Mouse (Mus musculus): ENCODE results near the gene Retreg1. TPM values are rescaled to one million over a fixed set of nuclear protein-coding genes. Genes with fewer than 3 reads are reported as not detected.
"Not testable (repeated sequence)": the region's sequence is repeated elsewhere in the genome, so short reads cannot be mapped to it uniquely, and the experiment has no call there.

Retreg1 gene
- total and polyA plus RNA-seq, 2 experiments from 2014 or later: 28.0 to 29.0 TPM

GRCm38 (mm10) chr15:25992992-25993727 lies 150.2 kb downstream of the Retreg1 start:
- Histone ChIP-seq H3K36me3 (ENCODE audit: insufficient read depth, low read length) (peaks cover 34% of the 10 kb centered on the region), H3K9ac (replicated peaks; ENCODE audit: low read length, poor library complexity, severe bottlenecking) (no peak overlapping the region)
- ATAC-seq (ENCODE audit: low FRiP score): 0 out of 2 replicates have a peak, but pooled peaks have one; percentile 51

GRCm38 (mm10) chr15:25995521-25995920 lies 152.5 kb downstream of the Retreg1 start:
- WGBS: 29% methylated on average over 2 of the region's 2 CpGs
- Histone ChIP-seq H3K4me2 (ENCODE audit: low read depth, low read length, poor library complexity, severe bottlenecking) (no peak overlapping the region), H3K27ac (ENCODE audit: low read depth, low read length) (0 out of 2 replicates have a peak overlapping the region, but pooled peaks have one; percentile 26), H3K9me3 (ENCODE audit: low read length) (no peaks in the 10 kb centered on the region), H3K27me3 (ENCODE audit: insufficient read depth, low read length) (no peaks in the 10 kb centered on the region), H3K4me1 (ENCODE audit: insufficient read depth, low read length) (no peaks in the 10 kb centered on the region), H3K4me3 (ENCODE audit: low read depth, low read length) (no peak overlapping the region), H3K9ac (replicated peaks; ENCODE audit: low read length, poor library complexity, severe bottlenecking) (no peak overlapping the region), H3K36me3 (ENCODE audit: insufficient read depth, low read length) (peaks cover 28% of the 10 kb centered on the region)
- peak; percentile 94 for TF ChIP-seq CTCF (IDR thresholded peaks at IDR 0.05)
- DNase-seq (ENCODE audit: low spot score) (peak; percentile 89), ATAC-seq (ENCODE audit: low FRiP score) (peak; percentile 69; the same call in 1 of the 2 replicates)

More at GRCm38 (mm10) chr15:25992992-25993727, 150.2 kb downstream of the Retreg1 start:
- H3K4me3 ChIP-seq (ENCODE audit: low read depth, low read length): no peak overlapping the region
- no peaks in the 10 kb centered on the region for H3K4me1 ChIP-seq (ENCODE audit: insufficient read depth, low read length)
- H3K4me2 ChIP-seq (ENCODE audit: low read depth, low read length, poor library complexity, severe bottlenecking): no peak overlapping the region
- DNase-seq (ENCODE audit: low spot score): peak; percentile 84
- WGBS: 60% methylated on average over 8 of the region's 8 CpGs
- no peaks in the 10 kb centered on the region for H3K9me3 ChIP-seq (ENCODE audit: low read length)
- H3K27ac ChIP-seq (ENCODE audit: low read depth, low read length): no peak overlapping the region
- no peaks in the 10 kb centered on the region for H3K27me3 ChIP-seq (ENCODE audit: insufficient read depth, low read length)
- TF ChIP-seq CTCF (IDR thresholded peaks at IDR 0.05): peak; percentile 81

- H3K36me3 ChIP-seq (ENCODE audit: insufficient read depth, low read length): peaks cover 20% of the 10 kb centered on the region
- H3K9me3 ChIP-seq (ENCODE audit: low read length); H3K4me2 ChIP-seq (ENCODE audit: low read depth, low read length, poor library complexity, severe bottlenecking); H3K4me3 ChIP-seq (ENCODE audit: low read depth, low read length); H3K4me1 ChIP-seq (ENCODE audit: insufficient read depth, low read length); H3K9ac ChIP-seq (replicated peaks; ENCODE audit: low read length, poor library complexity, severe bottlenecking); DNase-seq (ENCODE audit: low spot score); H3K27me3 ChIP-seq (ENCODE audit: insufficient read depth, low read length); ATAC-seq (ENCODE audit: low FRiP score); H3K27ac ChIP-seq (ENCODE audit: low read depth, low read length): not testable (repeated sequence)
- WGBS: 21% methylated on average over 5 of the region's 5 CpGs
Measured at GRCm38 (mm10) chr15:25999545-25999944, 156.6 kb downstream of the Retreg1 start.

- Histone ChIP-seq H3K36me3 (ENCODE audit: insufficient read depth, low read length) (no peaks in the 10 kb centered on the region), H3K4me1 (ENCODE audit: insufficient read depth, low read length) (no peaks in the 10 kb centered on the region), H3K4me2 (ENCODE audit: low read depth, low read length, poor library complexity, severe bottlenecking) (no peak overlapping the region), H3K9me3 (ENCODE audit: low read length) (no peaks in the 10 kb centered on the region), H3K9ac (replicated peaks; ENCODE audit: low read length, poor library complexity, severe bottlenecking) (no peak overlapping the region), H3K27ac (ENCODE audit: low read depth, low read length) (no peak overlapping the region), H3K4me3 (ENCODE audit: low read depth, low read length) (no peak overlapping the region), H3K27me3 (ENCODE audit: insufficient read depth, low read length) (no peaks in the 10 kb centered on the region)
- ATAC-seq (ENCODE audit: low FRiP score): no peak
- no peak for TF ChIP-seq CTCF (IDR thresholded peaks at IDR 0.05)
- WGBS: 88% methylated on average over 3 of the region's 3 CpGs
- DNase-seq (ENCODE audit: low spot score): no peak
Measured at GRCm38 (mm10) chr15:26008621-26009020, 165.6 kb downstream of the Retreg1 start.

GRCm38 (mm10) chr15:26012891-26013290 lies 169.9 kb downstream of the Retreg1 start:
- Histone ChIP-seq H3K9ac (replicated peaks; ENCODE audit: low read length, poor library complexity, severe bottlenecking) (no peak overlapping the region), H3K4me3 (ENCODE audit: low read depth, low read length) (no peak overlapping the region), H3K27me3 (ENCODE audit: insufficient read depth, low read length) (no peaks in the 10 kb centered on the region), H3K4me1 (ENCODE audit: insufficient read depth, low read length) (no peaks in the 10 kb centered on the region), H3K27ac (ENCODE audit: low read depth, low read length) (no peak overlapping the region), H3K36me3 (ENCODE audit: insufficient read depth, low read length) (no peaks in the 10 kb centered on the region), H3K9me3 (ENCODE audit: low read length) (no peaks in the 10 kb centered on the region), H3K4me2 (ENCODE audit: low read depth, low read length, poor library complexity, severe bottlenecking) (no peak overlapping the region)
- no peak for TF ChIP-seq CTCF (IDR thresholded peaks at IDR 0.05)
- no peak for DNase-seq (ENCODE audit: low spot score)
- no peak for ATAC-seq (ENCODE audit: low FRiP score)
- 66% methylated on average over 4 of the region's 4 CpGs for WGBS

- Histone ChIP-seq H3K4me1 (ENCODE audit: insufficient read depth, low read length) (no peaks in the 10 kb centered on the region), H3K4me2 (ENCODE audit: low read depth, low read length, poor library complexity, severe bottlenecking) (no peak overlapping the region), H3K27ac (ENCODE audit: low read depth, low read length) (no peak overlapping the region), H3K9me3 (ENCODE audit: low read length) (no peaks in the 10 kb centered on the region), H3K27me3 (ENCODE audit: insufficient read depth, low read length) (no peaks in the 10 kb centered on the region), H3K4me3 (ENCODE audit: low read depth, low read length) (no peak overlapping the region), H3K9ac (replicated peaks; ENCODE audit: low read length, poor library complexity, severe bottlenecking) (no peak overlapping the region), H3K36me3 (ENCODE audit: insufficient read depth, low read length) (no peaks in the 10 kb centered on the region)
- WGBS: 57% methylated on average over 14 of the region's 14 CpGs
- ATAC-seq (ENCODE audit: low FRiP score) (no peak), DNase-seq (ENCODE audit: low spot score) (no peak)
- no peak for TF ChIP-seq CTCF (IDR thresholded peaks at IDR 0.05)
Measured at GRCm38 (mm10) chr15:26015979-26016665, 173.1 kb downstream of the Retreg1 start.

Data from midbrain, postnatal 0 days (tissue).